Mouse (Mus musculus) adrenal gland, postnatal 14 days (tissue): ENCODE data around the gene Gm4133. TPM values are rescaled to one million over a fixed set of nuclear protein-coding genes. Genes with fewer than 3 reads are reported as not detected.
"Not testable (repeated sequence)": the region's sequence is repeated elsewhere in the genome, so short reads cannot be mapped to it uniquely, and the experiment has no call there.

ENCODE experiments used
- DNase-seq: peaks from one replicate; pipeline ENCODE4 v3.0.0; 2021; ENCODE audit warnings: mixed read lengths
- long read RNA-seq, 2 experiments: library from polyadenylated mRNA; stranded (forward); transcript quantifications; one replicate each; pipeline ENCODE4 v2.0.0; 2021
- total RNA-seq: library from RNA; stranded (reverse); gene quantifications from 2 replicates; pipeline ENCODE4 v1.2.3, GENCODE M21; 2021

The Gm4133 gene
- not detected in 2 replicates for total RNA-seq
- long read RNA-seq, experiment 1, result 0 reads
- long read RNA-seq, experiment 2, result 0 reads

DNA sequence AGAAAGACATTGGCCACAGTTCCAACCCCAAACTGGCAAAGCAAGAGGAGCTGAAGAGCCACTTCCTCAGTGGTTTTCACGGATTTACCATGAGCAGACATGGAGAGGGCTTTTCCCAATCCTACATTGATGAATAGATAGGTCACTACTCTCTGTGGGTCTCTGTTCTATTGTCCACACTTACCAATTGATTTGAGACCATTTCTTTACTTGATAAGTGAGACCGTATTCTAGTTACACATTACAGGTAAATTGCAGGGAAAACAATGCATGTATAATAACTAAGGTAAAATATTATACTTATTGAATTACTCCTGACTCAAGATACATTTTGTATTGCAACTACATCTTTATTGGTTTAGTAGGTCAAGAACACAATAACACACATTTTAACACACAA, at the start of gene Gm4133:
Gene Gm4133, minus strand, starts transcription at position 101 of the 400 bp plus-strand sequence.
- not testable (repeated sequence) for DNase-seq

DNA sequence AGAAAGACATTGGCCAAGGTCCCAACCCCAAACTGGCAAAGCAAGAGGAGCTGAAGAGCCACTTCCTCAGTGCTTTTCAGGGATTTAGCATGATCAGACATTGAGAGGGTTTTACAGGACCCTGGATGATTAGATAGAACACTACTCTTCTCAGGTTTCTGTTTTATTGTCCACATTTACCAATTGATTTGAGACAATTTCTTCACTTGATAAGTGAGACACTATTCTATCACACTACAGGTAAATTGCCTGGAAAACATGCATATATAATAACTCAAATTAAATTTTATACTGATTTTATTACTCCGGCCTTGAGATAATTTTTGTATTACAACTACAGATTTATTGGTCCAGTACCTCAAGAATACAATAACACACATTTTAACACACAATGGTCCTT, 41.4 kb upstream of the Gm4133 start, which contains the start of gene Gm5728:
Gene Gm5728, minus strand, starts transcription at position 101 of the 400 bp plus-strand sequence.
- not testable (repeated sequence) for DNase-seq

Other genes with a start within 250 kb of the Gm4133 start
- not detected in 2 replicates for gene Vmn1r91, start 234.4 kb downstream of the Gm4133 start, total RNA-seq
- not detected in 2 replicates for gene Gm16442, start 211.5 kb downstream of the Gm4133 start, total RNA-seq
- gene Vmn1r93, start 195.0 kb downstream of the Gm4133 start, total RNA-seq, result not detected in 2 replicates
- gene Vmn1r94, start 165.7 kb downstream of the Gm4133 start, total RNA-seq, result not detected in 2 replicates
- gene Vmn1r95, start 140.4 kb downstream of the Gm4133 start, total RNA-seq, result not detected in 2 replicates
- gene Gm6164, start 128.5 kb downstream of the Gm4133 start, total RNA-seq, result not detected in 2 replicates
- gene Gm4498, start 100.2 kb downstream of the Gm4133 start, total RNA-seq, result not detected in 2 replicates
- not detected in 2 replicates for gene Gm5890, start 71.2 kb downstream of the Gm4133 start, total RNA-seq
- gene Gm5728, start 41.3 kb upstream of the Gm4133 start, total RNA-seq, result not detected in 2 replicates
- not detected in 2 replicates for gene Vmn1r100, start 83.9 kb upstream of the Gm4133 start, total RNA-seq
- gene Vmn1r101, start 108.5 kb upstream of the Gm4133 start, total RNA-seq, result not detected in 2 replicates
- gene Gm10670, start 140.9 kb upstream of the Gm4133 start, total RNA-seq, result not detected in 2 replicates
- not detected in 2 replicates for gene Vmn1r103, start 176.5 kb upstream of the Gm4133 start, total RNA-seq
- not detected in 2 replicates for gene Vmn1r104, start 199.8 kb upstream of the Gm4133 start, total RNA-seq
- gene Gm5726, start 211.7 kb upstream of the Gm4133 start, total RNA-seq, result not detected in 2 replicates
- gene Gm4141, start 242.2 kb upstream of the Gm4133 start, total RNA-seq, result not detected in 2 replicates